Mouse (Mus musculus): ENCODE data around the gene Dnah7c.
A peak's percentile ranks its signal among the peaks of the same experiment; 100 is the strongest.
"Not testable (repeated sequence)": the region's sequence is repeated elsewhere in the genome, so short reads cannot be mapped to it uniquely, and the experiment has no call there.

The Dnah7c gene

GRCm38 (mm10) chr1:46425137-46425925 is at the start of gene Dnah7c:
Gene Dnah7c, plus strand, starts transcription at chr1:46425592.
- DNase-seq (ENCODE audit: low spot score), result peak; percentile 9

- not testable (repeated sequence) for DNase-seq (ENCODE audit: low spot score)
Measured at GRCm38 (mm10) chr1:46380641-46381040, 44.8 kb upstream of the Dnah7c start.

GRCm38 (mm10) chr1:46394681-46395297 is 30.6 kb upstream of the Dnah7c start:
- DNase-seq (ENCODE audit: low spot score), result not testable (repeated sequence)

GRCm38 (mm10) chr1:46408324-46409115 is 16.9 kb upstream of the Dnah7c start:
- DNase-seq (ENCODE audit: low spot score), result no peak

- not testable (repeated sequence) for DNase-seq (ENCODE audit: low spot score)
Measured at GRCm38 (mm10) chr1:46414798-46415197, 10.6 kb upstream of the Dnah7c start.

- not testable (repeated sequence) for DNase-seq (ENCODE audit: low spot score)
Measured at GRCm38 (mm10) chr1:46416946-46417345, 8.4 kb upstream of the Dnah7c start.

GRCm38 (mm10) chr1:46418966-46419365 is 6.4 kb upstream of the Dnah7c start:
- not testable (repeated sequence) for DNase-seq (ENCODE audit: low spot score)

GRCm38 (mm10) chr1:46428401-46428800 is 3.0 kb downstream of the Dnah7c start:
- DNase-seq (ENCODE audit: low spot score), result no peak

GRCm38 (mm10) chr1:46514671-46515070 is 89.3 kb downstream of the Dnah7c start:
- DNase-seq (ENCODE audit: low spot score), result not testable (repeated sequence)

- DNase-seq (ENCODE audit: low spot score), result no peak
Measured at GRCm38 (mm10) chr1:46521032-46521431, 95.6 kb downstream of the Dnah7c start.

- not testable (repeated sequence) for DNase-seq (ENCODE audit: low spot score)
Measured at GRCm38 (mm10) chr1:46526537-46526936, 101.1 kb downstream of the Dnah7c start.

GRCm38 (mm10) chr1:46544812-46545421 is 119.5 kb downstream of the Dnah7c start:
- DNase-seq (ENCODE audit: low spot score), result no peak

GRCm38 (mm10) chr1:46580385-46580784 is 155.0 kb downstream of the Dnah7c start:
- no peak for DNase-seq (ENCODE audit: low spot score)

- not testable (repeated sequence) for DNase-seq (ENCODE audit: low spot score)
Measured at GRCm38 (mm10) chr1:46593826-46594225, 168.4 kb downstream of the Dnah7c start.

- DNase-seq (ENCODE audit: low spot score), result not testable (repeated sequence)
Measured at GRCm38 (mm10) chr1:46596343-46596742, 171.0 kb downstream of the Dnah7c start.

- DNase-seq (ENCODE audit: low spot score), result no peak
Measured at GRCm38 (mm10) chr1:46620331-46620730, 194.9 kb downstream of the Dnah7c start.

- not testable (repeated sequence) for DNase-seq (ENCODE audit: low spot score)
Measured at GRCm38 (mm10) chr1:46625914-46626313, 200.5 kb downstream of the Dnah7c start.

- DNase-seq (ENCODE audit: low spot score), result not testable (repeated sequence)
Measured at GRCm38 (mm10) chr1:46649821-46650220, 224.4 kb downstream of the Dnah7c start.

GRCm38 (mm10) chr1:46652721-46653120 is 227.3 kb downstream of the Dnah7c start:
- DNase-seq (ENCODE audit: low spot score), result not testable (repeated sequence)

GRCm38 (mm10) chr1:46724810-46725209 is 299.4 kb downstream of the Dnah7c start:
- not testable (repeated sequence) for DNase-seq (ENCODE audit: low spot score)

GRCm38 (mm10) chr1:46725266-46725665 is 299.9 kb downstream of the Dnah7c start:
- DNase-seq (ENCODE audit: low spot score), result no peak

GRCm38 (mm10) chr1:46725719-46726118 is 300.3 kb downstream of the Dnah7c start:
- not testable (repeated sequence) for DNase-seq (ENCODE audit: low spot score)
